Mouse (Mus musculus): ENCODE data around the gene St6galnac6.

GRCm38 (mm10) chr2:32585149-32585714, 14.3 kb upstream of the St6galnac6 start:
- TF ChIP-seq CTCF (IDR thresholded peaks at IDR 0.05) (no peak), EP300 (IDR thresholded peaks at IDR 0.05) (no peak)

Data from lung, postnatal 0 days (tissue).